Mouse (Mus musculus) midbrain, postnatal 0 days (tissue): ENCODE data around the gene Bcas3. TPM values are rescaled to one million over a fixed set of nuclear protein-coding genes. Genes with fewer than 3 reads are reported as not detected.

Experiments used
- ATAC-seq: fragments of 200-750 bp; cut with Nextera tagmentation; 2 replicates; pipeline ENCODE4 v1.8.0; 2017; ENCODE audit warnings: moderate number of reproducible peaks, mild to moderate bottlenecking, moderate TSS enrichment, moderate library complexity; ENCODE audit not compliant: low FRiP score
- DNase-seq: peaks from one replicate; pipeline ENCODE4 v3.0.0-alpha.2; 2015; ENCODE audit warnings: low spot score
- H3K27ac ChIP-seq: fragments of 300-500 bp; sonication (generic); 2 replicates; pipeline ENCODE4 v1.5.1; 2014; ENCODE audit warnings: low read depth, mild to moderate bottlenecking, low read length, mixed read lengths
- H3K27me3 ChIP-seq: fragments of 300-500 bp; sonication (generic); 2 replicates; pipeline ENCODE4 v1.6.1; 2014; ENCODE audit warnings: low read length, control low read depth, mixed read lengths; ENCODE audit not compliant: insufficient read depth
- H3K36me3 ChIP-seq: fragments of 300-500 bp; sonication (generic); 2 replicates; pipeline ENCODE4 v1.6.1; 2014; ENCODE audit warnings: low read length, control low read depth, mixed read lengths; ENCODE audit not compliant: insufficient read depth
- H3K4me1 ChIP-seq: fragments of 300-500 bp; sonication (generic); 2 replicates; pipeline ENCODE4 v1.6.1; 2014; ENCODE audit warnings: mild to moderate bottlenecking, control low read depth, antibody characterized with exemption, low read length, mixed read lengths; ENCODE audit not compliant: insufficient read depth
- H3K4me2 ChIP-seq: fragments of 300-500 bp; sonication (generic); 2 replicates; pipeline ENCODE4 v1.6.1; 2014; ENCODE audit warnings: low read depth, mild to moderate bottlenecking, low read length, mixed read lengths; ENCODE audit not compliant: poor library complexity, severe bottlenecking
- H3K4me3 ChIP-seq: fragments of 300-500 bp; sonication (generic); 2 replicates; pipeline ENCODE4 v1.5.1; 2014; ENCODE audit warnings: low read depth, mild to moderate bottlenecking, low read length, moderate library complexity
- H3K9ac ChIP-seq: fragments of 300-500 bp; sonication (generic); replicated peaks from 2 replicates; pipeline ENCODE4 v1.6.1; 2014; ENCODE audit warnings: mild to moderate bottlenecking, low read length, moderate library complexity, mixed read lengths; ENCODE audit not compliant: poor library complexity, severe bottlenecking
- H3K9me3 ChIP-seq: fragments of 300-500 bp; sonication (generic); 2 replicates; pipeline ENCODE4 v1.6.1; 2016; ENCODE audit warnings: low read length, control low read depth
- CTCF ChIP-seq: IDR thresholded peaks from 2 replicates; pipeline ENCODE4 v1.5.1; 2016; ENCODE audit warnings: antibody characterized with exemption, mild to moderate bottlenecking
- whole genome bisulfite sequencing: fragments of 180-500 bp; shearing (Covaris S2); extraction: QIAGEN DNeasy Blood & Tissue Kit; methylation state at CpG from one replicate; pipeline ENCODE4 v1.1.7; 2014; 5-methylcytosine and 5-hydroxymethylcytosine counted together
- polyA plus RNA-seq: library from polyadenylated mRNA; unstranded; fragments of >200 nt; fragmentation: Nextera tagmentation; extraction: Ambion mirVana; gene quantifications from 2 replicates; pipeline ENCODE4 v1.2.1, GENCODE M21; 2015
- total RNA-seq: library from RNA; depleted of rRNA; stranded (reverse); fragments of >200 nt; gene quantifications from 2 replicates; pipeline ENCODE4 v1.2.3, GENCODE M21; 2014

The Bcas3 gene
- total and polyA plus RNA-seq, 2 experiments from 2014 or later, result 28.4 to 34.7 TPM

DNA sequence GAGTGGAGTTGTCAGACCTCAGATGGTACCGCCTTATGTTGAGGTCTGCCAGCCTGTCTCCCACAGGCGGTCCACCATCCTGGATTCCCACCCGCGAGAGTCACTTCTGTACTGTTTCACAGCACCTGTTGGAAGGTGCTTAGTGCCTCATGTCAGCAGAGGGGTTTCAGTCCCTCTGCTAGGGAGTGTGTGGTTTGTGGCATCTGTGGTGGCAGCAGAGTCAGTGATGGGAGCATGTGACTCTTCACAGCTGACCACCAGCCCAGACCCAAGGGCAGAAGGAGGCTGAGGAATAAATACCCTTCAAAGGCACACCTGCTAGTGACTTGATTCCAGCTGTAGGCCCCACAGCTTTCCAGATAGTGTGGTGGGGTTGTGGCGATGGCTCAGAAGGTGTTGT is 94.4 kb downstream of the Bcas3 start:
- H3K9ac ChIP-seq, result no peak overlapping the region
- no peaks in the 10 kb centered on the region for H3K9me3 ChIP-seq
- H3K4me3 ChIP-seq, result no peak overlapping the region
- ATAC-seq (no peak), DNase-seq (no peak)
- H3K27ac ChIP-seq, result no peak overlapping the region
- H3K4me1 ChIP-seq, result no peaks in the 10 kb centered on the region
- 94% methylated on average over 5 of the region's 5 CpGs for WGBS
- no peaks in the 10 kb centered on the region for H3K27me3 ChIP-seq
- H3K4me2 ChIP-seq, result no peak overlapping the region
- no peaks in the 10 kb centered on the region for H3K36me3 ChIP-seq
- TF ChIP-seq CTCF, result no peak

DNA sequence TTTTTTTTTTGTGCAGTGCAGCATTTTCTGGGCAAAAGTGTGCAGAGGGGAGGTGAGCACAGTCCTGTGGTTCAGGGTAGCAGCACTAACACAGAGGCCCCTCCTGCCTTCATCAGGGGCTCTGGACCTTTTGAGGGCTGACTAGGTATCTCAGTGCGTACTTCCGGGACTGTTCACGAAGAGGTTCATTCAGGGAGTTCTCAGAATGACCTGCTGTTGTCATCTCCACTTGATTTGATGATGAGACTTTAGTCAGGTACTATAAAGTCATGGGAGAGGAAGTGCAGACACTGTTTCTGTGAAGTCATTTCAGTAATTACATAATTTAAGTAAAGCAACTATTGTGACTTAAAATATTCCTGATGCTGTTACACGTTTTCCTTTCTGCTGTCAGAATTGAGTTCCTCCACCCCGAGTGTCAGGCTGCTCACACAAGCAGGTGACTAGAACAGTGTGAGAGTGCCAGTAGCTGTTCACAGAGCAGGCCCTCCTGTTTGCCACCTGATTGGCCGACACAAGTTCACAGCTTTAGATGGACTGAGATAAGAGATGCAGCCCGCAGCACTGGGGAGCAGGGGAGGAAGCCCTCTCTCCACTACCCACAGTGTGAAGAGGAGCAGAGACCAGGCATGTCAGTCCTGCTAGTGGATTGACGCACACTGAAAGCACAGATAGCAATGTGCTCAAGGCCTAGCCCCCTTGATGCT is 100.8 kb downstream of the Bcas3 start:
- WGBS, result 81% methylated on average over 8 of the region's 8 CpGs
- Histone ChIP-seq H3K9me3 (no peaks in the 10 kb centered on the region), H3K27ac (no peak overlapping the region), H3K27me3 (no peaks in the 10 kb centered on the region), H3K9ac (no peak overlapping the region), H3K4me2 (no peak overlapping the region), H3K4me1 (no peaks in the 10 kb centered on the region), H3K36me3 (no peaks in the 10 kb centered on the region), H3K4me3 (no peak overlapping the region)
- no peak for TF ChIP-seq CTCF
- ATAC-seq (no peak), DNase-seq (no peak)

DNA sequence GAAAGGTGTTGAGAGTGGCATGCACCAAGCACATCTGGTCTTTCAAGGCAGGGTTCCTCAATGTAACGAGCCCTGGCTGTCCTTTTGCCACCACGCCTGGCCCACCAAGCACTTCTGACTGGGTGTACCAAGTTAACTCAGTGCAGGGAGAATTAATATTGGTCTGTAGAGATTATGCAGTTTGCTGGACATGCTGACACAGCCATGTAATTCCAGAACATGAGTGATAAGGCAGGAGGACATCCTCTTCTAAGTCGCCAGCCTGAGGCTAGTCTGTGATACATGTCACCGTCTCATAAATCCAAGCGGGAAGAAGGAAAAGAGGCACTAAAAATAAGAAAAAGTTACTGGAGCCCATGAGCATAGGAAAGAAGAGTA is 101.3 kb downstream of the Bcas3 start:
- Histone ChIP-seq H3K9ac (no peak overlapping the region), H3K36me3 (no peaks in the 10 kb centered on the region), H3K4me2 (no peak overlapping the region), H3K9me3 (no peaks in the 10 kb centered on the region), H3K4me3 (no peak overlapping the region), H3K27ac (no peak overlapping the region), H3K27me3 (no peaks in the 10 kb centered on the region), H3K4me1 (no peaks in the 10 kb centered on the region)
- no peak for TF ChIP-seq CTCF
- ATAC-seq (no peak), DNase-seq (no peak)
- 93% methylated on average over 5 of the region's 5 CpGs for WGBS

DNA sequence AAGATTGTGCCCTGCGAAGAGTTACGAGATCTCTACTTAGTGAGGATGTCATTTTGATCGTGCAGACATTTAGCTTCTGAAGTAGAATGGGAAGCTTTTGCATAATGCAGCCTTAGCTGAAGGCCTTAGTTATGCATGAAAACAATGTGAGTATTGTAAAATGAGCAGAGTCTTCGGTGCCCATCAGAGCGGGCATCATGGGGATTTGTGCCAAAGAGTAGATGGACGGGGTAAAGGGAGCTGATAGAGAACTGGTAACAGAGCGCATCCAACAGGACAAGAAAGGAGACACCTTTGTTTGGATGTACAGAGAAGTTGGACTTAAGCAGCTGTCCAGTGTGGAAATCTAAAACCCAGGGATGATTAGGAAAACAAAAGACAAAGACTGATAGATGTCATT is 108.6 kb downstream of the Bcas3 start:
- Histone ChIP-seq H3K9me3 (no peaks in the 10 kb centered on the region), H3K27me3 (0 out of 2 replicates have a peak, but pooled peaks cover 4% of the 10 kb centered on the region), H3K4me2 (no peak overlapping the region), H3K4me3 (no peak overlapping the region), H3K9ac (no peak overlapping the region), H3K27ac (no peak overlapping the region), H3K36me3 (no peaks in the 10 kb centered on the region), H3K4me1 (no peaks in the 10 kb centered on the region)
- no peak for TF ChIP-seq CTCF
- ATAC-seq (no peak), DNase-seq (no peak)
- 62% methylated on average over 7 of the region's 7 CpGs for WGBS

DNA sequence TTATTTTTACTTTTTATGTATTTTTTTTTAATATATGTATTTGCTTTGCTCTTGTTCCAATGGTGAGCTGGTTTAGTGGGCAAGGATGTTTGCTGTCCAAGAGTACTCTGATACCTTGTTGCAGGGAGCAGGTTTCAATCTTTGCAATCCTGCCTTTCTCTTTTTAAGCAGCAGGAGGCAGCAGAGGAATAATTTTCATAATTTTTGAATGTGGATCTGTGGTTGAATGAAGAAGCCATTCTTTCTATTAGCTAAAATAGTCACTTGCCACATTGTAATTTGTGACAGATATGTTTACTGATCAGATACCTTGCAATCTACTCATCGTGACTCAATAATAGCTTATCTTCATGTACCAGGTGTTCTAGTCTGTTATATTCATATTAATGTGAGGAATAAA is 116.6 kb downstream of the Bcas3 start:
- Histone ChIP-seq H3K36me3 (no peaks in the 10 kb centered on the region), H3K4me2 (no peak overlapping the region), H3K9me3 (no peaks in the 10 kb centered on the region), H3K9ac (no peak overlapping the region), H3K27ac (no peak overlapping the region), H3K4me1 (no peaks in the 10 kb centered on the region), H3K4me3 (no peak overlapping the region), H3K27me3 (peaks cover 13% of the 10 kb centered on the region; the same call in 1 of the 2 replicates)
- WGBS, result 61% methylated on average over 1 of the region's 1 CpGs
- DNase-seq (peak; percentile 54), ATAC-seq (no peak)
- TF ChIP-seq CTCF, result peak; percentile 81

DNA sequence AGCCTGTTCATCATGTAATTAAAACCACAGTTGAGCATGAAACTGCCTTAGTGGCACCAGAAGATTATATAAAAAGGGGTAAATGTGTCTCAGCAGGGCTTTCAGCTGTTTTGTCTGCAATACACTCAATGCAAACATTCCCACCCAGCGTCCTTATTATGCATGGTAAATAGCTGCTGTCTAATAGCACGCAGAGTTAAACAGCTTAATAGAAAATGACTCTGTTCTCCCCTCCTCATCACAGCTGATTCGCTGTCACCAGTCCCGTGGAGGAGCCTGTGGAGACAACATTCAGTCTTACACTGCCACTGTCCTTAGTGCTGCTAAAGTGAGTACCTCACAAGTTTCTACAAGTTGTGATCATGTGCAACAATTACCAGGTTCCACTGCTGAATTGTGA is 117.5 kb downstream of the Bcas3 start:
- TF ChIP-seq CTCF, result no peak
- H3K4me1 ChIP-seq, result no peaks in the 10 kb centered on the region
- no peaks in the 10 kb centered on the region for H3K36me3 ChIP-seq
- WGBS, result 20% methylated on average over 4 of the region's 4 CpGs
- no peak overlapping the region for H3K9ac ChIP-seq
- no peaks in the 10 kb centered on the region for H3K9me3 ChIP-seq
- H3K4me3 ChIP-seq, result no peak overlapping the region
- DNase-seq (peak; percentile 3), ATAC-seq (no peak)
- H3K4me2 ChIP-seq, result no peak overlapping the region
- no peak overlapping the region for H3K27ac ChIP-seq
- H3K27me3 ChIP-seq, result peaks cover 9% of the 10 kb centered on the region; the same call in 1 of the 2 replicates
